Mouse (Mus musculus): Measurements from ENCODE around the gene Vwa8.

Gene Vwa8

GRCm38 (mm10) chr14:79214129-79214528, 365.3 kb downstream of the Vwa8 start:
- intact Hi-C loops (cut with DNase I), result no loop called here

GRCm38 (mm10) chr14:79214660-79215249, 365.9 kb downstream of the Vwa8 start:
- intact Hi-C loops (cut with DNase I), result no loop called here

DNA sequence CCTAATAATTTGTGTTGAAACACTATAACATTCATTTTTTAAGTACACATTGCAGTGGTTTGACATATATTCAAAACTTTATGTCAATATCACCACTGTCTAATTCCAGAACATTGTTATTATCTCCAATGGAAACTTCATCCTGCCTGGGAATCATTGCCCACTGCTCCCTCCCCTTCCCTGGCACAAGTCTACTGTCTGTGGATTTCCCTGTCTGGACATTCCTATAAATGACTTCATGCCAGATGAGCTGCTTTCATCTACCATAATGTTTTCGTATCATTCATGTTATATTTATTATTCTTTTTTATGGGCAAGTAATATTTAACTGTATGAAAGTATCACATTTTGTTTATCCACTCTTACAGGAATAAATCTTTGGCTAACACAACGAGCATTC, 367.5 kb downstream of the Vwa8 start:
- intact Hi-C loops (cut with DNase I), result no loop called here

DNA sequence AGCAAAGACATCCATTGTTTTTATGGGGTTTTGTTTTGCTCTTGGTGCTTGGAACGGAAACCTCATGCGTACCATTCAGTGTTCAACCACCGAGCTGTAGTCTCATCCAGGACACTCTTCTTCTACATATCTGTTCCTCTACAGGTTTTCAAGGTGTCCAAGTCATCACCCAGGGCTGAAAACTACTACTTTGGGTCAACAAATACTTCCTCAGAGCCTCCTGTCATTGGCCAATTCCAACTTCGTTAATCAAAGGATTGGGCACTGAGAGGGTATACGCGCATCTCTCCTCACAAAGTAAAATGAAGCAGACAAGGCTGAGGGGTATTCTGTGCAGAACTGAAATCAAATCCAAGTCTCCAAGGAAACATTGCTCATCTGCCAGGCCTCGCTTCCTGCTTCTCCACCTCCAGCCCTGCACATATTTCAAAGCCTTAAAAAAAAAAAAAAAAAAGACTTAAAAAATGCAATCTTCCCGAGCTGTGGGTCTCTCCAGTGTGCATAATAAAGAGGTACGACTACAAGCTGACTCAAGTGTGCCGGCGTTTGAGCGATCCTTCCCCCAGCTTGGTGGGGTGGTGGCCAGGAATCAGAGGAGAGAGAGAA, 374.7 kb downstream of the Vwa8 start:
- intact Hi-C loops (cut with DNase I), result no loop called here

DNA sequence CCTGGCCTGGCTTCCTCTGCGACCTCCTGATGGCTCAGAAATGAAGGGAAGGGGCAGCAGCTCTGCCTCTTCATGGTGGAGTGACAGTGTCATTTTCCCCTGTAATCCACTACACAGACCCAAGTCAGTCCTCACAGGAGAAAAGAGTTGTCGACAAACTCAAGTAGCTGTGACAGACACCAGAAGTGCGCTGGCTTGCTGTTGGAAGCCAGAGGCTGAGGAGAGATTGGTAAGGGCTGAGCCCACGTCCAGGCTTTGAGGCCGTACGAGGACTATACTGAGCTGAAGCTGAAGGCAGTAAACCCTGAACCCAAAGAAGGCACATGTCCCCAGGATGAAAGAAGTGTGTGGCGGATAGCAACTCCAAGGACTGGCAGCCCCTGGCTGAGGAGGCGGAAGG, 376.6 kb downstream of the Vwa8 start:
- intact Hi-C loops (cut with DNase I), result no loop called here

DNA sequence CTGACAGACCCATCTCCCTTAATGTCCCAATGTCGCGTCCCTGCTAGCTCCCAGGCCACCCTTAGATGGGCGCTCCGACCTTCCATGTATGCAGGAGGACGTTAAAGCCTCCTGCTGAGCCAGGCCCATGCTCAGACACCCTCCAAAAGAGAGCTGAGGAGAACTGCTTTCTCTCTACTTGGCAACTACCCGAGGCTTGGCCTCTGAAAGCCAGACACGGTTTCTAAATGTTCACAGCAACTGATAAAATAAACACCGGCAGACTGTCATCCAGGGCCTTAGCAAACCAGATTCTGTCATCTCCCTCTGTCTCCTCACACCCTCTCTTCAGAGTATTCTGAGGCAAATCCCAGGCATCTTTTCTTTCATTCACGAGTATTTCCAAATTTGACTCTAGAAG, 377.2 kb downstream of the Vwa8 start:
- intact Hi-C loops (cut with DNase I), result no loop called here

DNA sequence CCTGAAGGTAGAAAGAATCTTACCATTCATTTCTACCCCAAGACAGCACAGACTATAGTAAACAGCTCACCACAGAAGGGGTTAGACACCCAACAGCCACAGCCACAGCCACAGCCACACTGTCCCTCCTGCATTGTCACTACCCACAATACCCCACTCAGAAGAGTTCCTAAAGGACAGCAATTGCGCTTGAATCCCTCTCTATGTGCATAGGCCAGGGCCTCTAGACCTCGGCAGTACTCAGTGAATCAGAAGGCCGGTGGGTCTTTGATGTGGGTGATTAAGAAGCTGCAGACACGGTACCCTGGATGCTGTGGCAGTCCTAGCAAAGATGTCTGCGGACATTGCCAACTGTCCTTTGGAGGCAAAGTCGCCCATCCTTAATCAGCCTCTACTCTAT, 377.9 kb downstream of the Vwa8 start:
- intact Hi-C loops (cut with DNase I), result no loop called here

- intact Hi-C loops (cut with DNase I), result no loop called here
These were observed 379.1 kb downstream of the Vwa8 start for GRCm38 (mm10) chr14:79227955-79228354.

DNA sequence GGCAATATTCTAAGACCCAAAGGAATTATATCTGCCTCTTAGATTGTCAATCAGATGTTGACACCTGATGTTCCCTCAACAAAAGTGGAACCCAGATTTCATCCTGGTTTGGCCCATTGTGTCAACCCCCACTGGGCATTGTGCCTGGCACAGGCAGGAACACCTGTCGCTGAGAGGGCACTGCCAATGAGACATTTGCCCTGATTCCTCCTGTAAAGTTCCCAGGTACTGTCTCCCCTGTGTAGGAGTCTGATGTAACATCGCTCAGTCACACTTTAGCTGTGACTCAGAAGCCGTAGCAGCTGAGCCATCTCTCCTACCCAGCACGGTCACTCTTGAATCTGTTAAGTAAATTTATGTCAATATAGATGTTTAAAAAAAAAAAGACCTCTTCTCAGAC, 382.8 kb downstream of the Vwa8 start:
- intact Hi-C loops (cut with DNase I), result no loop called here

- intact Hi-C loops (cut with DNase I), result no loop called here
These were observed 384.8 kb downstream of the Vwa8 start for GRCm38 (mm10) chr14:79233697-79234096.

DNA sequence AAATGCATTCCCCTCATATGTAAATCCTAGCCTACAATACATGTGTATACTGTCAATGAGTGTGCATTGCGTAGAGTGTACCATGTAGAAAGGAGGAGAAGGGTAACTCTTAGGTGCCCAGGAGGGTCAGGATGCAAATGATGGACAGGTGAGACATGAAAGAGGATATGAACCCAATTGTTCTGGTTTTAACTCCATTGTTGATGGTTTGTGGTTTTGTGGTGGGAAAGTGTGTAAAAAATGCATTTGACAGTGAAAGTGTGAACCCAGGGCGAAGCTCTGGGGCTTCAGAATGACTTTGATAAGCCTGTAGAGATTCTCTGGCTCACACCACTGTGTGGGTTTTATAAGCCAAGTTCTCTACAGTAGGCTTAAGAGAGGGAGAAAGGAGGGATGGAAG, 385.7 kb downstream of the Vwa8 start:
- intact Hi-C loops (cut with DNase I), result no loop called here

- intact Hi-C loops (cut with DNase I), result no loop called here
These were observed 386.3 kb downstream of the Vwa8 start for GRCm38 (mm10) chr14:79235157-79235556.

DNA sequence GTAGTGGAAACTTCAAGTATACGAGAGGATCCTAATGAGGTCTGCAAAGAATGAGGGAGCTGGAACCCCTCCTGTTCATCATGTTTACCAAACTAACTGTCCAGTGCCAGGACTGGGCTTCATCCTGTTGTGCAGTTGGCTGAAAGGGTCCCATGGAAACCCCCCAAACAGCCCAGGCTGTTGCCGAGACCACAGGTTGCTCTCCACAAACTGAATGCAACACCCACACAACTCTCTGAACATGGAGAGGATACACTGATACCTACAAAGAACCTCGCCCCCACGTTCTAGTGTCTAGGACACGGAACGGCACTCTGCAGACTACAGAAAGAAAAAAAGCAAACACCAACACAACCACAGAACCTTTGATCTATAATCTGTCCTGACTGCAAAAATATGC, 387.4 kb downstream of the Vwa8 start:
- intact Hi-C loops (cut with DNase I), result loop anchor here (2.0 kb wide), 1 partner anchor 61 kb away; no protein-coding TSS in a partner anchor

- intact Hi-C loops (cut with DNase I), result no loop called here
These were observed 390.6 kb downstream of the Vwa8 start for GRCm38 (mm10) chr14:79239402-79239801.

DNA sequence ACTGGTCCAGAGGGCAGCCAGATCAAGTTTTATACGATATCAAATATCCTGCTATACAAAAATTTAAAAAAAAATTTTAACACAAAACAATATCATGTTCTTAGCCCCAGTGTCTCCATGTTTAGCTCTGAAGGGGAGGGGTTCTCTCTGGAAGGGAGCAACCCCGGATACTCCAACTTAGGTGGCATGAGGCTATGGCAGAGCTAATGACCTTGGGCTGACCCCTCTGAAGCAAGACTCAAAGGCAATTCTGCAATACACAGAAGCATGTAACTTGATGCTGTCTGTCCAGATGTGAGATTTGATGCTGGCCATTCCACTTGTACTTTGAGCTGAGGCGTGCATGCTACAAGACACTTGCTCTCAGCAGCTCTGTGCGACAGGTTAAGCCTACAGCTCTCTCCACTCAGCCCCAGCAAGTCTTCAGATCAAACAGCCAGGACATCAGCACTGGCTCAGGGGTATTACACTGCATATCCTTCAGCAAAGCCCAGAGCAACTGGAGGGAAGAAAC, 392.3 kb downstream of the Vwa8 start:
- intact Hi-C loops (cut with DNase I), result no loop called here

DNA sequence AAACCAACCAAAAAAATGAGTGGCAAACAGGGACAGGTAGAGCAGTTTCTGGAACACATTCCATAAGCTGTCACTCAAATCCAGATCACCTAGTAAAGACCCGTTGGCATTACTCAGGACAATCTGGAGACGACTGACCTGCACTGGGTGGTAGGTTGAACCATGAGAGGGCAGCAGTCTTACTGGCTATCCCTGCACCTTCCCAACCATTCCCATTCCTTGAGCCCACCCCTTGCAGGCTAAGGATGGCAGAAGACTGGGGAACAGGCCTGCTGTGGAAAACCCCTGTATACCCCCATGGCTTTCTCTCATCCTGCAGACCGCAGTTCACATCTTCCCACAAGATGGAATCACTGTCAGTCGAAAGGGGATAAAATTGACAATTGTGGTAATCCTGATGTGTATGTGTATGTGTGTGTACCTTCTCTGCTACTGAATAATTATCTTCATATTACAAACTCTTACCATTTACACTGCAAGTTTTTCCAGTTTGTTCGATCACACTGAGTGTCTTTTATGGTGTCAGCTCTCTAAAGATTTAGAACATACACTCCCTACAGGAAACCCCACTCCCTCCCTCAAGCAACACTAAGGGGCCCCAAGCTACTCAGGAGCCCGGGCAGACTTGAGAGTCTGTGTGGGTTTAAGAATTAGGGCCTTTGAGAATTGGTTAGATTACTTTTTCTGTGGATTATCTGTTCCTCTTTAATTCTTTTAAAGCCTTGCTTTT, 393.0 kb downstream of the Vwa8 start:
- intact Hi-C loops (cut with DNase I), result no loop called here

DNA sequence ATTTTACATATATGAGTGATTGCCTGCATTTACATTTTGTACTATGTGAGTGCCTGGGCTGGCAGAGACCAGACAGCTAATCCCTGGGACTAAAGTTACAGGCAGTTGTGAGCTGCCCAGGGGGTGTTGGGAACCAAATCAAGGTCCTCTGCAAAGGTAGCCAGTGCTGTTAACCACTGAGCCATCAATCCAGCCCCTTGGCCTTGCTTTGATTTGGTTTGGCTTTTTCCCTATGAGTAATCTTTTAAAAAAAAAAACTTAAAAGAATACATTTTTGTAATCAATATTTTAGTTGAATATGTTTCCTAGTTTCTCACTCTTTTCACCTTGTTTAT, 393.5 kb downstream of the Vwa8 start:
- intact Hi-C loops (cut with DNase I), result no loop called here

DNA sequence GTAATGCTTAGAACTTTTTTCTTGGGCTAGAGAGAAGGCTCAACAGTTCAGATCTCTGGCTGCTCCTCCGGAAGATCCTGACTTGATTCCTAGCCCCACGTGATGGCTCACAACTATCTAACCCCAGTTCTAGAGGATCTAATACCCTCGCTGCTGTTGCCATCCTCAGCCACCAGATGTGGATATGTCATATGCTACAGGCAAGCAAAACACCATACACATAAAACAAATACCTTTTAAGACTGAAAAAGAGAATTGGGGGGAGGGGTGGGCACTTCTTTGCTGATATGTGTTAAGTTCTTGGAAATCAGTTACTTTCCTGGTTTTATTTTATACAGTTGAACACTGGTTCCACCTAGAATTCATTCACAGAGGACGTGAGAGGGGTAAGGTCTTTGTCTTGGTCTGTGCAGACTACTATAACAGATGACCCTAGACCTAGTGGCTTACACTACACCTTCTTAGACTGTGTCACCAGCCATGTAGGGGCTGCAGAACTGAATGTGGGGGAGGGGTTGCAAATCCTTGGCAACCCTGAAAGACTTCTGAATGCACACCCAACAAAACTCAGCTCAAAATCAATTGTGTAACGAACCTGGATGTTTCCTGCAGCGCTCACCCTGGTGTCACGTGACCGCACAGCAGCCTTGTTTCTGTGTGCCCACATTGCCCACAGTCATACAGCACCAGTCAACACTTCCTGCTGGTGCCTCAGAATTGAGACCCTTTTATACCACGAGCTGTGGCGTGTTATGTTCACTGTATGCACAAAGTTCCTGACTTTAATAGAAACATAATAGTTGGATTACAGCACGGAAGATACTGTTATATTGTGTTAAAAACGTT, 394.4 kb downstream of the Vwa8 start:
- intact Hi-C loops (cut with DNase I), result no loop called here

DNA sequence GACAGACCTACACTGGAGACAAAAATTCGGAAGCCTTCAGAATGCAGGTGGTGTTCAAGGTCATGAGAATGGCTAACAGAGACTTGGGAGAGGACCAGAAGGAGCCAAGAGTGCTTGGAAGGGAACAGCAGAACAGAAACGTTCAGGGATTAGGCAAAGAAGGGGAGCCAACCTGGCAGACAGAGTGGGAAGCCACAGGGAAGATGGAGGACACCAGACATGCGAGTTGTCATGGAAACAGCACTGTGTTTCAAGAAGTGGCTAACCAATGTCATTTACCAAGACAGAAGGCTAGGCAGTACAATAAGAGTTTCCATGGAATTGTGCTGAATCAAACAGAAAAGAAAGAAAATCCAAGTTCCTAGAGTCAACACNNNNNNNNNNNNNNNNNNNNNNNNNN, 395.7 kb downstream of the Vwa8 start:
- intact Hi-C loops (cut with DNase I), result no loop called here

DNA sequence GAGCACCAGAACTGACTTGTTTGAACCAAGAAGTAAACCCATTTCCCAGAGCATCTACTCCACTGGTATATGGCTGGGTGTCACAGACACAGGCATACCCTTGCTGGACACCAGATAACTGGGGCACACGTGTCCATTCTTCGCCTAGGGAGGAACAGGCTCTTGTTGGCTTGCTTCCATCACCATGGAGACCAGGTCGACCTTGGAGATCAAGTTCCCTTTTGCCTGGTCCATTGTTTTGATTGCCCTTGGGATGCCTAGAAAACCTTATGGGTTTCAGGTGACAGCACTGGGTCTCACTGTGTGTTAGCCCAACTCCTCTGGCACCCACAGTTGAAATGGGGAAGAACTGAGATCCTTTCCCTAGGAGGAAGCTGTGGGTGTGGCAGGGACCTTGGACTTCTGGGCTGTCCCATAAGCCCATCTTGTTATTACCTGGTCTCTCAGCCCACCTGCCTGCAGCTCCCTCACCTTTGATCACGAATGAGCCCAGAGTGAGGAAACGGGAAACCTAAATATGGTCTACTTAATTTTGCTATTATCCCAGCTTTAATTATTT, 403.0 kb downstream of the Vwa8 start:
- intact Hi-C loops (cut with DNase I), result no loop called here

Measured in adrenal gland (tissue).